Mouse (Mus musculus): Measurements from ENCODE around the gene Frs3.

- TF ChIP-seq CTCF (IDR thresholded peaks at IDR 0.05; ENCODE audit: control insufficient read depth, insufficient read depth, insufficient read length): no peak
- TF ChIP-seq USF1 (IDR thresholded peaks at IDR 0.05; ENCODE audit: low read depth): no peak
- no peak for TF ChIP-seq MAX (IDR thresholded peaks at IDR 0.05)
- no peak for TF ChIP-seq FOSL1 (IDR thresholded peaks at IDR 0.05; ENCODE audit: insufficient read depth, low read length, poor library complexity, severe bottlenecking)
- no peak for TF ChIP-seq MYOG (IDR thresholded peaks at IDR 0.05; ENCODE audit: control insufficient read depth, extremely low read depth, insufficient read length)
- no peak for TF ChIP-seq MYOD1 (IDR thresholded peaks at IDR 0.05; ENCODE audit: control insufficient read depth, insufficient read length, low read depth)
- no peak for TF ChIP-seq CEBPB (IDR thresholded peaks at IDR 0.05; ENCODE audit: low read depth)
These were observed 5.4 kb downstream of the Frs3 start, which contains the start of gene Gm21981 for GRCm38 (mm10) chr17:47694442-47694502.
